ENCODE assay signal across 21 mouse cellular contexts in genomic region chr11:104295145-104295544, GRCm38 (mm10).
DNase-seq lines count a peak whose midpoint lies in the region; ATAC-seq and TF ChIP-seq lines count a peak whose summit lies in the region.
"Had no signal": no experiment of that assay in that cellular context is flagged by ENCODE, and none has a peak within 500 bp of the region (broad histone marks: within the 10 kb centered on the region; RNA-seq: fewer than 3 reads in every experiment).

No protein-coding gene starts in this region.

- TF ChIP-seq CTCF in liver, postnatal 0 days (IDR thresholded peaks at IDR 0.05; ENCODE audit: low read depth) = no peak

- H3K36me3 ChIP-seq in heart, embryonic 10.5 days = no peaks in the 10 kb centered on the region
- H3K36me3 ChIP-seq in liver, embryonic 12.5 days = no peaks in the 10 kb centered on the region
- H3K36me3 ChIP-seq in liver, postnatal 0 days (replicated peaks; ENCODE audit: insufficient read depth, low read length) = no peaks in the 10 kb centered on the region
- H3K36me3 ChIP-seq: embryonic facial prominence, embryonic 10.5 days; heart, embryonic 15.5 days had no signal

- H3K4me1 ChIP-seq in heart, embryonic 10.5 days = peaks cover 24% of the 10 kb centered on the region
- peaks cover 52% of the 10 kb centered on the region for H3K4me1 ChIP-seq in liver, embryonic 12.5 days
- H3K4me1 ChIP-seq in liver, postnatal 0 days (ENCODE audit: insufficient read depth) = peaks cover 14% of the 10 kb centered on the region

- H3K4me3 ChIP-seq in heart, embryonic 10.5 days = no peak overlapping the region
- no peak overlapping the region for H3K4me3 ChIP-seq in liver, embryonic 12.5 days
- no peak overlapping the region for H3K4me3 ChIP-seq in liver, postnatal 0 days (ENCODE audit: low read depth, low read length)
- H3K4me3 ChIP-seq: embryonic facial prominence, embryonic 10.5 days; heart, embryonic 15.5 days; hindbrain, embryonic 12.5 days had no signal

- no peak overlapping the region for H3K9ac ChIP-seq in liver, embryonic 12.5 days
- no peak overlapping the region for H3K9ac ChIP-seq in liver, postnatal 0 days (replicated peaks)
- H3K9ac ChIP-seq: heart, embryonic 15.5 days; hindbrain, embryonic 12.5 days had no signal

- ATAC-seq in liver, embryonic 12.5 days = no peak
- no peak for ATAC-seq in liver, postnatal 0 days
- no peak for ATAC-seq in frontal cortex, adult (ENCODE audit: low TSS enrichment)
- ATAC-seq: activated CD4-positive, CD25-positive, alpha-beta regulatory T cell, adult 4 months; CD4-positive, CD25-positive, alpha-beta regulatory T cell, adult 4 months; forebrain, embryonic 14.5 days; hindbrain, postnatal 0 days had no signal

- DNase-seq in heart, embryonic 10.5 days (ENCODE audit: low spot score) = no peak
- DNase-seq in heart, postnatal 4 days = no peak
- no peak for DNase-seq in liver, postnatal 0 days
- DNase-seq in MEL-GATA-1-ER (ENCODE audit: extremely low read depth, low read depth) = peak; percentile 29
- DNase-seq in left cerebral cortex, postnatal 14 days (ENCODE audit: low spot score in 2 of 2) = no peak
- DNase-seq: adrenal gland, postnatal 14 days; B cell, adult 2 months; cerebellum, adult 18-20 months; cerebellum, adult 9-11 months; gastrocnemius, postnatal 36 days; heart, adult 11 months; heart, postnatal 14 days had no signal

- TF ChIP-seq EP300 in liver, postnatal 0 days (IDR thresholded peaks at IDR 0.05; ENCODE audit: low read depth) = no peak

- peak overlapping the region; percentile 79 for H3K27ac ChIP-seq in heart, embryonic 10.5 days
- peak overlapping the region; percentile 57 for H3K27ac ChIP-seq in liver, embryonic 12.5 days
- H3K27ac ChIP-seq in liver, postnatal 0 days (ENCODE audit: low read depth) = no peak overlapping the region
- H3K27ac ChIP-seq: heart, embryonic 15.5 days; hindbrain, embryonic 12.5 days; hindbrain, postnatal 0 days had no signal

- intact Hi-C loops in left cerebral cortex, postnatal 14 days (cut with DNase I) = no loop called here

- no peaks in the 10 kb centered on the region; the same call in 1 of the 2 replicates for H3K27me3 ChIP-seq in heart, embryonic 10.5 days (ENCODE audit: insufficient read depth, poor library complexity, severe bottlenecking)
- 0 out of 2 replicates have a peak, but pooled peaks cover 4% of the 10 kb centered on the region for H3K27me3 ChIP-seq in liver, embryonic 12.5 days (replicated peaks)
- no peaks in the 10 kb centered on the region for H3K27me3 ChIP-seq in liver, postnatal 0 days (ENCODE audit: insufficient read depth, low read length)
- H3K27me3 ChIP-seq: heart, embryonic 15.5 days; hindbrain, embryonic 12.5 days had no signal

- no peaks in the 10 kb centered on the region for H3K9me3 ChIP-seq in heart, embryonic 10.5 days
- no peaks in the 10 kb centered on the region for H3K9me3 ChIP-seq in liver, embryonic 12.5 days (replicated peaks)
- no peaks in the 10 kb centered on the region for H3K9me3 ChIP-seq in liver, postnatal 0 days (ENCODE audit: low read length)
- H3K9me3 ChIP-seq: embryonic facial prominence, embryonic 10.5 days; heart, embryonic 15.5 days; hindbrain, embryonic 12.5 days had no signal

- WGBS in heart, embryonic 10.5 days = 53% methylated on average over 5 of the region's 5 CpGs
- WGBS in liver, embryonic 12.5 days (ENCODE audit: insufficient replicate concordance) = 35% methylated on average over 5 of the region's 5 CpGs
- WGBS in liver, postnatal 0 days (ENCODE audit: insufficient replicate concordance) = 48% methylated on average over 5 of the region's 5 CpGs

- peak overlapping the region; percentile 23 for H3K4me2 ChIP-seq in liver, embryonic 12.5 days
- H3K4me2 ChIP-seq in liver, postnatal 0 days (ENCODE audit: low read depth, low read length) = no peak overlapping the region
- H3K4me2 ChIP-seq: heart, embryonic 15.5 days; hindbrain, embryonic 12.5 days had no signal
